Comparison of ENCODE assay signal across 36 mouse cellular contexts in genomic region chr3:51055004-51055403, GRCm38 (mm10).
"Had no signal": no experiment of that assay in that cellular context is flagged by ENCODE, and none has a peak within 500 bp of the region (broad histone marks: within the 10 kb centered on the region; RNA-seq: fewer than 3 reads in every experiment).

No protein-coding gene starts in this region.

- H3K27me3 ChIP-seq: heart, embryonic 12.5 days; heart, embryonic 13.5 days; heart, embryonic 15.5 days; hindbrain, embryonic 12.5 days; hindbrain, embryonic 13.5 days; hindbrain, embryonic 15.5 days; intestine, embryonic 15.5 days; kidney, embryonic 15.5 days had no signal

- H3K4me3 ChIP-seq: heart, adult 2 months; heart, embryonic 10.5 days; heart, embryonic 12.5 days; heart, embryonic 13.5 days; heart, embryonic 15.5 days; hindbrain, embryonic 10.5 days; hindbrain, embryonic 12.5 days; hindbrain, embryonic 13.5 days; hindbrain, embryonic 15.5 days; intestine, embryonic 15.5 days; kidney, embryonic 15.5 days; layer of hippocampus, adult 2 months had no signal

- ATAC-seq: hindbrain, embryonic 16.5 days; hindbrain, postnatal 0 days; inflammation-experienced regulatory T-cells, adult 6 months; intestine, embryonic 15.5 days; intestine, embryonic 16.5 days; intestine, postnatal 0 days had no signal

- H3K27ac ChIP-seq: heart, adult 2 months; heart, embryonic 10.5 days; heart, embryonic 13.5 days; heart, embryonic 15.5 days; hindbrain, embryonic 10.5 days; hindbrain, embryonic 12.5 days; hindbrain, embryonic 13.5 days; hindbrain, embryonic 14.5 days; hindbrain, embryonic 15.5 days; hindbrain, postnatal 0 days; intestine, embryonic 15.5 days; kidney, embryonic 15.5 days; kidney, postnatal 0 days; layer of hippocampus, adult 2 months had no signal

- DNase-seq: heart, adult 18-20 months; heart, adult 2 months; heart, postnatal 10 days; heart, postnatal 14 days; heart, postnatal 36 days; heart, postnatal 4 days; kidney, adult 11 months; kidney, adult 18-20 months; kidney, adult 2 months; kidney, adult 8-10 months; kidney, adult 9 months; kidney, postnatal 10 days; kidney, postnatal 14 days; kidney, postnatal 25 days; kidney, postnatal 36 days; kidney, postnatal 4 days; layer of hippocampus, adult 9-11 months had no signal

- H3K9me3 ChIP-seq: heart, embryonic 12.5 days; heart, embryonic 15.5 days; hindbrain, embryonic 13.5 days; hindbrain, embryonic 15.5 days; intestine, embryonic 15.5 days had no signal

- H3K4me1 ChIP-seq: heart, embryonic 10.5 days; heart, embryonic 12.5 days; heart, embryonic 13.5 days; heart, embryonic 15.5 days; hindbrain, embryonic 10.5 days; hindbrain, embryonic 12.5 days; hindbrain, embryonic 15.5 days; intestine, embryonic 15.5 days; kidney, embryonic 15.5 days had no signal

- H3K4me2 ChIP-seq: heart, embryonic 11.5 days; heart, embryonic 12.5 days; heart, embryonic 13.5 days; heart, embryonic 15.5 days; hindbrain, embryonic 12.5 days; hindbrain, embryonic 13.5 days; hindbrain, embryonic 14.5 days; hindbrain, embryonic 15.5 days; intestine, embryonic 15.5 days; kidney, embryonic 15.5 days had no signal

- H3K36me3 ChIP-seq: heart, embryonic 10.5 days; heart, embryonic 12.5 days; heart, embryonic 13.5 days; heart, embryonic 15.5 days; hindbrain, embryonic 10.5 days; hindbrain, embryonic 12.5 days; hindbrain, embryonic 13.5 days; hindbrain, embryonic 15.5 days; intestine, embryonic 15.5 days; kidney, embryonic 15.5 days had no signal

- H3K9ac ChIP-seq: heart, embryonic 12.5 days; heart, embryonic 13.5 days; heart, embryonic 15.5 days; hindbrain, embryonic 12.5 days; hindbrain, embryonic 13.5 days; hindbrain, embryonic 14.5 days; hindbrain, embryonic 15.5 days; intestine, embryonic 15.5 days; kidney, embryonic 15.5 days had no signal
